14 mouse cellular contexts compared by ENCODE assay signal in the genomic region with DNA sequence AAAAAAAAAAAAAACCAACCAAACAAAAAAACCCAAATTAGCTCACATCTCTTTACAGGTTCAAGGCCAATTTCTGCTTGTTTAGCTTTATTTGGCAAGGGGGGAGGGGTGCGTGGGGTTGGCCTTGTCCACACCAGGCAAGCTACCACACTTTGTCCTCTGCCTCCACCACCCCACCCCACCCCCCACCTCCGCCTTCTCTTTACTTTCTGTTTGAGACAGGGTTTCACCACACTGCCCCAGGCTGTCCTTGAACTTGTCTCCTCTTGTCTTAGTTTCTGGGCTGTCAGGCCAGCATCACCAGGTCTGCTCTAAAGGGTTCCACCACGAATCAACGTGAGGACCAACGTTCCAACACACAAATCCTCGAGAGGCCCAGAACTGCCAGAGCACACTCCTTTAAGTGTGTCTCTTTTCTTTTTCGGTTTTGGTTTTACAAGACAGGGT. TPM values are rescaled to one million over a fixed set of nuclear protein-coding genes. Genes with fewer than 3 reads are reported as not detected.
"Had no signal": no experiment of that assay in that cellular context is flagged by ENCODE, and none has a peak within 500 bp of the region (broad histone marks: within the 10 kb centered on the region; RNA-seq: fewer than 3 reads in every experiment).

No protein-coding gene starts in this region.

- H3K4me2 ChIP-seq: limb, embryonic 15.5 days; lung, embryonic 15.5 days; midbrain, embryonic 12.5 days; neural tube, embryonic 13.5 days had no signal

- H3K9ac ChIP-seq: limb, embryonic 15.5 days; lung, embryonic 15.5 days; midbrain, embryonic 12.5 days; neural tube, embryonic 13.5 days had no signal

- H3K27me3 ChIP-seq: limb, embryonic 15.5 days; lung, embryonic 15.5 days; midbrain, embryonic 12.5 days; neural tube, embryonic 13.5 days had no signal

- H3K27ac ChIP-seq: kidney, postnatal 0 days; layer of hippocampus, adult 2 months; limb, embryonic 15.5 days; lung, embryonic 15.5 days; midbrain, embryonic 12.5 days; neural tube, embryonic 13.5 days had no signal

- H3K4me3 ChIP-seq: layer of hippocampus, adult 2 months; limb, embryonic 15.5 days; lung, embryonic 15.5 days; midbrain, embryonic 12.5 days; neural tube, embryonic 13.5 days had no signal

- H3K9me3 ChIP-seq: limb, embryonic 15.5 days; lung, embryonic 15.5 days; midbrain, embryonic 12.5 days; neural tube, embryonic 13.5 days had no signal

- DNase-seq: kidney, adult 8-10 months; kidney, postnatal 4 days; lung, postnatal 14 days; right cerebral cortex, postnatal 14 days; thymus, postnatal 36 days had no signal

- H3K36me3 ChIP-seq: limb, embryonic 15.5 days; lung, embryonic 15.5 days; midbrain, embryonic 12.5 days; neural tube, embryonic 13.5 days had no signal

- H3K4me1 ChIP-seq: lung, embryonic 15.5 days; midbrain, embryonic 12.5 days had no signal

- ATAC-seq: intestine, embryonic 16.5 days; midbrain, embryonic 16.5 days had no signal

RNA-seq across cellular contexts. Expression of a gene that starts 17.2 kb away (rescaled TPM):
- total RNA-seq: megakaryocyte-erythroid progenitor cell, adult 5-6 weeks had no signal

RNA-seq across cellular contexts. Expression of a gene that starts 30.1 kb away (rescaled TPM):
- total RNA-seq: megakaryocyte-erythroid progenitor cell, adult 5-6 weeks had no signal
